Mouse (Mus musculus) urinary bladder, postnatal 14 days (tissue): ENCODE data around the gene Arhgef7.

Source experiments
- DNase-seq: peaks from one replicate; pipeline ENCODE4 v3.0.0; 2021; ENCODE audit warnings: low spot score

Gene Arhgef7

DNA sequence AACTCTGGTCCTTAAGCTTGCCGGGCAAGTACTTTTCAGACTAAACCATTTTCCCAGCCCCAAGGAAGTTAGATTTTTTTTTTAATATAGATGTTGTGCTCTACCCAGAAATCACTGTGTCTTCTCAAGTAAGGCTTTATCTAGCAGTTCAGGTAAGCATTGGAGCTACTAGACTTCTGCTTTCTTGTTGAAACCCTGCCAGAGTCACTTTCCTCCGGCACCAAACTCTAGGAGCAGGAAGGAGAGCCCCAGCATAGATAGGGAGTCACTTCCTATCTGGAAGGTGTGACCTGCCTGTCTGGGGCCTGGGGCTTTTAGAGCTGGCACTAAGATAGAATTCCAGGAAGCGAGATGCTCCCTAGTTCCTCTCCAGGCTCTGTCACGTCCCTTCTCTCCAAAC, 10.3 kb upstream of the Arhgef7 start:
- DNase-seq: no peak

DNA sequence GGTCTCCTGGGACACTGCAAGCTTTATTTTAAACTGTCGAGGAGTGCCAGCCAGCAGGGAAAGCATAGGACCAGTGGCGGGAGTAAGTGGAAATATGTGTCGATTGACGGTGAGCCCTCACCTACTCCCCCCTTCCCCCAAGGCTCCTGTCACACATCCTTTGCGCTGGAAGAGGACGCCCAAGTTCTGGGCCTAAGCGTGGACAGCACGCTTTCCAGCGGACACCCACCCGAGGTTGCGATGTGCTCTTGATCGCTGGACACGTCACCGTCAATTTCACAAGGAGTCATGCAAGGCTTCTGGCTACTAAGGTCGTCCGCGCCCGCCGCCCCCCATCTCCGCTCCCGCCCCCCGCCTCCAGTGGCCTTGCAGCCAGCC, 259 bp upstream of the Arhgef7 start:
- DNase-seq: no peak

DNA sequence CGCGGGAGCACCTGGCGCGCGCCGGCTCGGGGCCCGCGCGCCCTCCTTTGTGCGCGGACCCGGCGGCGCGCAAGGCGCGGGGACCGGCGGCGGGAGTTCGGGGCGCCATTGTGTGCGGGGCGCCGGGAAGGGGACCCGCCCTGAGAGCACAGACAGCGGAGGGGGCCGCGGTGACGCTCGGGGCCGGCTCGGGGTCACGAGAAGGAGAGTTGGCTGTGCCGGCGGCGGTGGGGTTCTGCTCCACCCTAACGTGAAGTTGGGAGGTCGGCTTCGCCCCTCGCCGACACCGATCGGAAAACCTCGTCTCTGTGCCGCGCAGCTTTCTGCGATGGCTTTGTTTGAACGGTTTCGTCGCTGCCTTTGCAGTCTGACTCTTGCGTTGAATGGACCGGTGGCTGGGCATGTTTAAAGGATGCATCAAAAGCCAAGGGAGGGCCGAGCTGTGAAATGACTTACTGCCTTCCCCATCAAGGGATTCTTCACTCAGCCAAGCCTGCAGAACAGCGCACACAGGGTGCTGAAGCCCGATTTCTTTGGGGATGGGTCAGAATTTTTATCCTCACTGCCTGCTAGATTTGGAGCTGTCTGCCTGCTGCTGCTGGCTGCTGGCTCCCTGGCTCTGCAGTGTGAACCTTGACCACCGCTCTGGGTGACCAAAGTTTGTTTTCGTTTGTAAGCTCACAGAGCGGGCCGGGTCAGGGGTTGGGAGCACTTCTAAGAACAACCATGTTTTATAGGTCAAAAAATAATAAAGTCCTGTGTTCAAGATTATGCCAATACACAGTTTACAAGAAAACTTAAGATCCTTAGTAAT, 1.2 kb downstream of the Arhgef7 start:
- no peak for DNase-seq

DNA sequence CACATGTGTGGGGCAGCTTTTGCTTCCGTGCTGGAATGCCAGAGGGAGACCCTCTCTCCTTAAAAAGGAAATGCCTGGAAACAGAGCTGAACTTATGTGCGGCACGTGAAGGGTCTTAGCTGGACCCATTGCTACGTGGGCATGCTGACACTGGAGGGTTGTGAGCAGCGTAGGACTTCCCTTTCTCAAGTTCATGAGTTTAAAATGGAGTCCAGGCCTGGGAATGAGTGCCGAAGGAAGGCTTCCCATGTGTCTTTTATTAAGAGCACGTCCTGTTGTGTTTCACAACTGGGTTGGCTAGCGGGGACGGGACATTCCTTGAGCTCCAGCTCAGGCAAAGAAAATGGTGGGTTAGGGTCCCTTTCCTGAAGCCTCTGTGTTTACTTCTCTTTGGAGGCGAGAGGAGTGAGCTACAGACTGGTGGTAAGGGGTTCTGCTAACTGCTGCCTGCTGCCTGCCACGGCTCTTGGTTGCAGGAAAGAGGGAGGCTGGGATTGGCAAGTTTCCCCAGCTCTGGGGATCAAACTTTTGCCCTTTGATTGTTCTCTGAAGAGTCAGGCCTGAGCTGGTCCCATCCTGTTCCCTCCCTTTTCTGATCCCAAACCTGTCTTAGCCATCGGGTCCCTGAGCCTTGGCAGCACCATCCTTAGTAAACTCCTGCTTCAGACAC, 2.9 kb downstream of the Arhgef7 start:
- DNase-seq: no peak

DNA sequence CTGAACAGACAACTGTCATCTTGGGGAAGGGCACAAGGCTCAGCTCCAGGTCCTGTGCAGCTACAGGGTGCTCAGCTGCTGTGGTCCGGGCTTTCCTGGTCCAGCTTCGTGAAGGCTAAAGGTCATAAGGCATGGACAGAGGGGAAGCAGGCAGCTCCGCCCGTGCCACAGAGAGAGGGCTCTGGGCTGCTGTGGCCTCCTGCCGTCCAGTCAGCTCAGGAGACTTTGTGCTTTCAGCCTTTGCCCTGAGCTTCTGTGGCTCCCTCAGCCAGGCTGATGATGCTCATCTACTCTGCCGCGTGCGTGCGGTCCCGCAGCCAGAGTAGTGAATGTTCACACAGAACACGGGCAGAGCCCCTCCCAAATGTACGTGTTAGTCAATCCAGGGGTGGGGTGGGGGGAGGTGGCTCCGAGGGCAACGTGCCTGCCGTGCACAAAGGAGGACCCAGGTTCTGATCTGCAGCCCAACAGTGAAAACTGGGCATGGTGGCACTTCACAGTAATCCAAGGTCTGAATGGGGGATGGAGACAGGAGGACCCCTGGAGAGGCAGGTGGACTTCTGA, 8.2 kb downstream of the Arhgef7 start:
- no peak for DNase-seq

DNA sequence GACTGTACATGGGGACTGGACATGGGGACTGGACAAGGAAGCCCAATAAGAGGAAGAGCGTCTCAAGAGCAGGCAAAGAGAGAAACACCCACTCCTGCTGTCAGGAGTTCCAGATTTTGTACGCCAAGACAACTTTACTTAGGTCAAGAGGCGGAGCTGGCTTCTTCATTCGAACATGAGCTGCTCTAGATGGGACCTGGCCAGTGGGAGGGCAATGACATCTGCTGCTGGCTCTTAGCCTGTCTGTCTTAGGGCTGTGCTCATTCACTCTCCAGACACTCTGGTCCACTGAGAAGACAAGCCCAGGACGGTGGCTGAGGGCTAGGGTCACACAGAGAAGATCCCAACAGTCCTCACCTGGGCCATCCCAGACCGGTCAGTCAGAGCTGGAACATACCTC, 9.6 kb downstream of the Arhgef7 start:
- no peak for DNase-seq

DNA sequence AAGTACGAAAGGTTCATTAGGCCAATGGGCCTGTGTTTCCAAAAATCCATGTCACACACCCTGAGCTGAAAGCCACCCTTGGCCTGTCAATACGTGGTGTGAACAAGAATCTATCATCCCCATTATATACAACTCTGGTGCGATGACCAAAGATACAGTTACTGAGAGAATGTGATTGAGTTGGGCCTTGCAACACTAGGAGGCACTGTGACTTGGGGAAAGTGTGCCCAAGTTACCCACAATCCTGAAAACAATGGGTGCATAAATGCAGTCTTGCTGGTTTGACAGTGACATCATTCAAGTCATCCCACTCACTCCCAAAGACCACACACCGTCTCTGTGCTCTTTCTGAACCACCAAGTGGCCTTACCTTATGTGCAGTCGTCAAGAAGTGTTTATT, 11.6 kb downstream of the Arhgef7 start:
- DNase-seq: no peak

DNA sequence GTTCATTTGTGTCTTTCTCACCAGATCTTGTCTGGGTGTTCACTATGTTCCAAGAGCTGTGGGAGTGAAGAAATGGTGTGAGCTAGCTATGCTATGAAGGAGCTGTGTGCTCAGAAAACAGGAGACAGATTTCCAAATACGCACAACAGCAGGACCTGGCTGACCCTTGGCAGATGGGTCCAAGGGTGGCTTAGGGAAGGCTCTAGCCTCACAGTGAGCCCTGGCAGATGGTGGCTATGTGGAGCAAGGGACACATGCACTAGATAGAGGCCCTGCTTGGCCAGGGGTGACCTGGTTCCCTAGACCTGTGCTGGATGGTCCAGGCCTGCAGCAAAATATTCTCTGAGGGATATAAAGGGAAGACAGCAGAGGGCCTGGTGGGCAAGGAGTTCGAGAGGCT, 13.3 kb downstream of the Arhgef7 start:
- DNase-seq: no peak

DNA sequence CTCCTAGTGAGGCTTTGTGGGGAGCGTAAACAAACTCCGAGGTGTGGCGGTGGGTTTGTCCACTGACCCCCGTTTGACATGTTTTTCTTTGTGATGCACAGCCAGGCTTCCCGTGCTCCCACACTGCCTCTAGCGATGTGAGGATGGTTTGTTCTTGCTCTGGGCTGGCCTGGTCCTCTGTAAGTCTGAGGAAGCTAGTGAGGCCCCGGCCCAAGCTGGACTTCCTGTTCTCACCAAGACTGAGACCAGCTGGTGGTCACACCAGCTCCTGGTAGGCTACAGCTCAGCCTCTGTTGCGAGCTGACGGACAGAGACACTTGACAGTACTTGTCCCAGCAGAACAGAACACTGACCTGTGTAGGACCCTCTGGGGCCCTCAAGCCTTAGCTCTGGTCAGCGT, 16.1 kb downstream of the Arhgef7 start:
- no peak for DNase-seq

DNA sequence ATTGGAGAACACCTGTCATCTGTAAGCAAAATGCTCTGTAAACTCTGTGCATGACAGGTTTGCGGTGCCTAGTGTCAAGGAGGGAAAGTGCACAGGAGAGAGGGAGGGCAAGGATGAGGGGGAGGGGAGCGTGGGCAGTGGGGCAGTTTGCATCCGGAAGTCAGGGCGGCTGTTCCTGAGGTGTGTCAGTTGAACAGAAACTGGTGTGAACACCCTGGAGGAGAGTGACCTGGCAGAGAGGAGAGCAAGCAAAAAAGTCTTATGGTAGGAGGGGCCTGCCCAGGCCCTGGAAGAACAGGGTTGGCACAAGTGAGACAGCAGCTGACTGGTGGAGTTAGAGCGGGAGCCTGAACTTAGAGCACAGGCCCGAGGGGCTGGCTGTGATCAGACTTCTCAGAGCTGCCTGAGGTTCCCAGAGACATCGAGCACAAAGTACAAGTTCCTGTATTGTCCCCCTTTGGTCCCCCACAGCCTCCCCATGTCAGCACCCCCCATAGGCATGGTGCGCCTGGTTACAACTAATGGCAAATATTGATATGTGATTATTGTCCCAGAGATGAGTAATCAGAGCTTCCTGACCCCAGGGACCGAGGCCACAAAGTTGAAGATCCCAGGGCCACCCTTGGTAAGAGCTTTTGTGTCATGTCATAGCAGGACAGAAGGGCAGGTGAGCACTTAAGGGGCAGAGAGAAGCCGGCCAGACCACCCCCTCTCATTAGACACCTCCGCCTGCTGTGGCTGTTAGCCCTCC, 19.5 kb downstream of the Arhgef7 start:
- DNase-seq: no peak

DNA sequence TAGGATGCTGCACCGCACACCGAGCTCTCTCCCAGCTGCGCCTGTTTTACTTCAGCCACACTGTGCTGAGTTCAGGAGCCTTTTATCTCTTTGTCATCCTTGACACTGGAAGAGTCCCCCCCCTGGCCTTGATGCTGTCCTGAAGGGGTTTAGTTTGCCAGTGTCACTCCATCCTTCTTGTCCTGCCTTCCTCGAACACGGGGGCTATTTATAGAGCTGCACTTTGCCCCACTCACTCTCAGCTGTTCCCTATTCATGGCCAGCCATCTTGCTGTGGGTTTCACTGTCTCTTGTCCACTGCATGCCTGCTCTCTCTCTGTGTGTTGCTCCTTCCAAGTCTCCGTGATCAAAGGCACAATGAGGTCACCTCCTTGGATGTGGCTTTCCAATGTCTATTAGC, 22.0 kb downstream of the Arhgef7 start:
- no peak for DNase-seq

DNA sequence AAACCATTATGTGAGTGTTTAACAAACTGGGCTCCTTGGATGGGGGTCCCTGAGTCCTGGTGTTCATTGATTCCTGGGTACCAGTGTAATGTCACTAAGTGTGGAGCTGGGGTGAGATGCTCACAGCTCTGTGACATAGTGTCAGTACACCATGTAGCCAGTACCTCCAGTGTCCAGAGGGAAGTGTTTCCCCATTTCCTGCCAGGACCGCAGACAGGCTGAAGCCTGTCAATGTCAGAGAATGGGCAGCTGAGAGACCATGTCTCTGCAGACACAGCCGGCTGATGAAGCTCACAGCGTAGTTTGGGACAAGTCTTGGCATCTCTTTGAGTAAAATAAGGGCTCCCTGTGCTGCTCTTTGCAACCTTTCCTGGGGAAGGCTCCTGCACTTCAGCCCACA, 24.8 kb downstream of the Arhgef7 start:
- no peak for DNase-seq

DNA sequence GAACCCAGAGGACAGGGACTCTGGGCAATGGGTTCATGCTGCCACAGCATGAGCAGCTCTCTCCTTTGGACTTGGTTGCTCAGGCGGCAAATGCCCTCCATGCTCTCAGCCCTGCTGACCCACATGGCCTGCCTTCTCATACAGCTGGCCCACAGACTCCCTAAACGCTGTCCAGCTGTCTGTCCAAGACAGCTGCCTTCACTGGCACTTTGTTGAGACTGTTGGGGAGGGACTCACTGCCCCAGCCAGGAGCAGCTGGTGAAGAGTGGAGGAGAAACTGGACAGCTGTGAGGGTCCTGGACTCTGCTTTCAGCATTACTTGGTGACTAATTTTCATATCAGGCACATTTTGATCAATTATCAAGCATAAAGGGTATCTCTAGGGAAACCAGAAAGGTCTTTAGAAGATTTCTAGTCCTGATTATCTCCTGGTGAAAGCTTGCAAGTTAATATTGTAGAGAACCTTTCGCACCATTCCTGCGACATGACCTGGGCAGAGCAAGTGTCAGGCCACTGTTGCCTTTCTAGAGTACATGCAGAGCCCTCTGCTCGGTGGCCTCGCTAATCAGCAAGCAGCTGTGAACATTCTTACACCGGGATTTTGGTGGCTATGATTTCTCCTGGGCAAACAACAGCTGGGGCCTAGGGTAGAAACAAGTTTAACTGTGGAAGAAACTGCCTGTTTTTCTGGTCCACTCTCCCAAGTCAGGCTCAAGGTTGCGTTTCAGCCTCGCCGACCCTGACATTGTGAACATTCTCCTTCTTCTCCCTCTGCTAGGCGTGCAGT, 25.8 kb downstream of the Arhgef7 start:
- no peak for DNase-seq

DNA sequence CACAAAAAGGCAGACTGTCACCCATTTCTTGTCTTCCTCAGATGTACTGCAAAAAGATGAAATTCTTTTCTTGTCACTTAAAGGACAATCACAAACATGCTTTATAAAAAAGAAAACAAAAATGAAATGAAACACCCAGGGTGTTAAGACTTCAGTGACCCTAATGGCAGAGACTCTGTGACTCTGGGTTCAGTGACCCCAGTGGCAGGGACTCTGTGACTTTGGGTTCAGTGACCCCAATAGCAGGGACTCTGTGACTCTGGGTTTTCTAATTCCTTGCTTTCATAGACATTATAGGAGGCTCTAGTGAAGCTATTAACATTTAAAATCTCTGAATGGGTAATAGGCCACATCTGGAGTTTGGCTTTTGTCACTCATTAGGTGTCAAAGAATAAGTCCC, 27.2 kb downstream of the Arhgef7 start:
- DNase-seq: no peak

DNA sequence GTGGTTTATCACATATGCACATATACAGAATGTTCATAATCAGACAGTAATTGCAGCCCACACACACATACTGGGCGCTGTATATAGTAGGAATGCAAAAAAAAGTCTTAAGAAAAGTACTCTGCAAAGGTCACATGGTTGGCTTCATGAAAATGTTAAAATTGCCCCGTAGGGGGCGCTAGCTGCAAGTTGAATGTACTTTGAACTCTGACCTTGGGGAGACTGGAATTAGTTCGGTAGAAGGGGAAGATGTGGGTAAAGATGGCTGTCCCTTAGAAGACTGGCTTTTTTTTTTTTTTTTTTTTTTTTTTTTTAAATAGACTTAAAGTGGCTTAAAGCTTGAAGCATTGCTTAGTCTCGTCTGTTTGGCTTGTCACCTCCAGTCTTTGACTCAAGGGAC, 28.4 kb downstream of the Arhgef7 start:
- DNase-seq: peak; percentile 72

DNA sequence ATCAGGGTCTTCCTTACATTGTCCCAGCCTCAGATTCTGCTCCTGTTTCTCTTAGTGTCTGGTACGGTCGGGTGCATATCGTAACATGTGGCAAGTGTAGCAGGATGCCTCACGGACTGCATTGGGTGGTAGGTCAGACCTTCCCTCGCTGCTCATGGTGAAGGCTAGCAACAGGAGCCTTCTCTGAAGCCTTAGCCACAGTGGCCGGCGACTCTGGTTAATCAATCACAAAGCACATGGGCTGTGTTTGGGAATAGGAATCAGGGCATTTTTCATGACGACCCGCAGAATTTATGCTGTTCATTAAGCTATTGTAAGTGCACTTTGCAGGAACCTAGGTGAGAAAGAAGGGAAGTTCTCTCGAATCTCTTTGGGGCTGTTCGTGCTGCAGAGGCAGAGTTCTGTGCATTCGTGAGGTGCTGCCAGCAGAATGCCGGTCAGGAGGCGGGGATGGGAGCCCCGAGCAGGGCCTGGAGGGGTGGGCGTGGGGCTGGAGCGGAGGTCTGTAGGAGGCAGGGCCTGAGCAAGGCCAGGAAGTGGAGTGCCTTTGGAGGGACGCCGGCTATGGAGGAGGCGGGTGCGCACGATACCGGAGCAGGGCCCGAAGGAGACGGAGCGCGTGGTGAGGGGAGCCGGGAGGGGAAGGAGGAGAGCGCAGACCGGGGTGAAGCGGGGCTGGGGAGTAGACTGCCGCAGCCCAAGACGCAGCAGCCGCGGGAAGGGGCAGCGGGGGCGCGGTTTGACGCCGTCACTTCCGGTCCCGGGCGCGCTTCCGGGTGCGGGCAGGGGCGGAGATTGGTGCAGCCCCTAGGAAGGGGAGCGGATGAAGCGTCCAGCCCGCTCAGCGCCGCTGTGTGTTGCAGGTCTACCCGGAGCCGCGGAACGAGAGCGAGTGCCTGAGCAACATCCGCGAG, 30.3 kb downstream of the Arhgef7 start:
- peak; percentile 92 for DNase-seq

DNA sequence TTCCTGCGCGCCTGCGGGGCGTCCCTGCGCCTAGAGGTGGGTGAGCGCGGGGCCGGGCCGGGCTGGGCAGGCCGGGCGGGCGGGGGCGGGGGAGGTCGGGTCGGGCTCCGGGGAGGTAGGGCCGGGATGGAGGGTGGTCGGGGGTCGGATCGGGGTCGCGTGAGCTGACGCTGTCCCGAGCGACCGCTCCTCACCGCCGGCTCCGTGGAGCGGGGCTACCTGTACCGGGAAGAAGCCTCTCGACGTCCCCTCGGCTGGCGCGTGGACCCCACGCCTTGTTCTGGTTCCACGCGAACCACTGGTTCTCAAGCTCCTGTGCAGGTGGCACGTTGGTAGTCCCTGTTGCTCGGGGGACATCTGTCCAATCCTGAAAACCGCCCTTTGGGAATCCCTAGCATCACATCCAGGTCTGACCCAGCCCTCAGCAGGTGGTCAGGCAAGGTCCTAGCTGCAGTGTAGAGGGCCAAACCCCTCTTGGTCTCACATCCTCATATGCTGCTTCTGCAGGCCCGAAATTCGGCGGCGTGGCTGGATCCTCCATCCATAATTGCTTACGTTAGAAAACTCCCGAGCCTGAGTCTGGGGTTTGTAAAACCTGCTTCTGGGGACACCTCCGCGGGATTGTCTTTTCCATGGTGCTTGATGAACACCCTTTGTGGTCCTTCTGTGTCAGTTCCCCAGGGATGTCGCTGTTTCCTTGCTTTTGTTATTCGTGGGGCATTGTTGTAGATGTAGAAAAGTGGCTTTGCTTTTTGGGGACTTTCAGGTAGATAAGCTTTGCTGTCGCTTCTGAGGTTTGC, 31.2 kb downstream of the Arhgef7 start:
- no peak for DNase-seq

DNA sequence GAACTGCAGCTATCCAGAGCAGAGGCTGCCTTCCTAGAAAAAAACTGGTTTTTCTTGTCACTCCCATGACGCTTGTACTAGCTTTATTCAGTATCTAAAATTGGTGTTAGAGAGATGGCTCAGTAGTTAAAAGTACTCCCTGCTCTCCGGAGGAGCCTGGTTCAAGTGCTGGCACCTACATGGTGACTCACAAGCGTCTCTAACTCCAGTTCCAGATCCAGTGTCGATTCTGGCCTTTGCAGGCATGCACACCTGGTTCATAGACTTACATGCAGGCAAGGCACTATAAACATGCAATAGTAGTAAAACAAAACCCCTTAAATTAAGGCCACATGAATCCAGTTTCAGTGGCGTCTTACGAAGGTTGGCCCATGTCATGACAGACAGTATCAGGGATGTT, 34.0 kb downstream of the Arhgef7 start:
- no peak for DNase-seq

DNA sequence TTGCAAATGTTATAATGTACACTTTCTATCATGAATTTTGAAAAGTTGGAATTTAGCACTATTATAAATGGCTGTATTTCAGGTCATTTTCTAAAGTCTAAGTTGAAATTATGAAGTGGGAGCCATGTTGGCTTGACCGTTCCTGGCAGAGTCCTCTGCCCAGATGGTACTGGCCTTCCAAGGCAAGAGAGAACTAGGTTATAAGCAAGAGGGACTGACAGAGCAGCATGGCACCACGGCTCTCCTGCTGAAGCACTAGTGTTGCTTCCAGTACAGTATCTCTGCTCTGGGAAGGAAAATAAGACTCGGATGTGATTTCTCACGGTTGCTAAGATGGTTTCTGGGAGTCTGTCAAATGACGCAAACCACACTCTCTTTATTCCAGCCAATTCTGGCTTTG, 34.5 kb downstream of the Arhgef7 start:
- DNase-seq: no peak

DNA sequence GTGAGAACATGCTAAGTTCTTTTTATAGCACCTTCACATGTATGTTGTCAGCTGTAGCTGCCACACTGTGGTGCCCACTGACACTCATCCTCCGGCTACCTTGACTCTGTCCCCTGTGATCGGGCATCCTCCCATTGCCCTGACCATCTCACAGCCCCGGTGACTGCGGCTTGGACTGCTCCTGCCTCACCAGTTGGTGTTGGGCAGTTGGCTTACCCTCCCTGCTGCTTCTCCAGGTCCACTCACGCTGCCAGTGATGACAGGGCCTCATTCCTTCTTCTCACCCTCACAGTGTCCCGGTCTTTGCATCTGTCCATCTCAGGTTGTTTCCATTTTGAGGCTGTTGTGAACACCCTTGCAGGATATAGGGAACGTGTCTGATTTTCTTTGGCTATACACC, 35.3 kb downstream of the Arhgef7 start:
- no peak for DNase-seq
